In the genomic region with DNA sequence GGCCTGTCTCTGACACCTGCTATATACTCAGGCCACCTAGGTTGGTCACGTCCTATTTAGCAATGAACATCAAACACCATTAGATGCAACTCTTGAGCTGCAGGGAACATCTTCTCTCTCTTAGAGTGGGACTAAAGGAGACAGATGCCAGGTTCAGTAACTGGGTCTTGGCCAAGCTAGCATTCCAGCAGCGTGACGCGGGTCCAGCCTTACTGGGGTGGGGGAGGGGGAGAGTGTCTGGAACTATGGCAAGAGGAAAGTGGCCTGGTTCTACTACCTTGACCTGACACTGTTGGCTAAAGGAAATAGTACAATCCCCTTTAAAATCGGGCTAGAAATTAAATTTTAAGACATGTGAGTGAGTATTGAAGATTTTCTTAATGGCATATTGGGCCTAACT, we compare ENCODE assay signal across 14 mouse cellular contexts. TPM values are rescaled to one million over a fixed set of nuclear protein-coding genes. Genes with fewer than 3 reads are reported as not detected.
DNase-seq lines count a peak whose midpoint lies in the region; ATAC-seq and TF ChIP-seq lines count a peak whose summit lies in the region.
"Had no signal": no experiment of that assay in that cellular context is flagged by ENCODE, and none has a peak within 500 bp of the region (broad histone marks: within the 10 kb centered on the region; RNA-seq: fewer than 3 reads in every experiment).

No protein-coding gene starts in this region.

- no peak for TF ChIP-seq POLR2A in thymus, adult 2 months (IDR thresholded peaks at IDR 0.05; ENCODE audit: control insufficient read depth, extremely low read depth, insufficient read depth, low read length, poor library complexity)

- no peak for ATAC-seq in heart, embryonic 13.5 days (ENCODE audit: extremely low read depth, insufficient number of reproducible peaks, low FRiP score, low TSS enrichment)
- ATAC-seq in heart, embryonic 11.5 days (replicated peaks; ENCODE audit: insufficient number of reproducible peaks, low FRiP score, low TSS enrichment) = no peak
- peak; percentile 44; the same call in 1 of the 2 replicates for ATAC-seq in lung, postnatal 0 days
- no peak; the same call in 1 of the 2 replicates for ATAC-seq in heart, embryonic 16.5 days (replicated peaks; ENCODE audit: extremely low read depth, insufficient read depth, low FRiP score)
- ATAC-seq: forebrain, embryonic 14.5 days; liver, postnatal 0 days had no signal

- no peak for TF ChIP-seq EP300 in lung, postnatal 0 days (IDR thresholded peaks at IDR 0.05)

- H3K36me3 ChIP-seq in heart, embryonic 13.5 days = peaks cover 86% of the 10 kb centered on the region
- peaks cover 22% of the 10 kb centered on the region for H3K36me3 ChIP-seq in heart, embryonic 11.5 days (ENCODE audit: control insufficient read depth, insufficient read depth, low read length)
- peaks cover 15% of the 10 kb centered on the region for H3K36me3 ChIP-seq in lung, postnatal 0 days (ENCODE audit: insufficient read depth, low read length)
- peaks cover 25% of the 10 kb centered on the region for H3K36me3 ChIP-seq in heart, embryonic 16.5 days (ENCODE audit: control insufficient read depth, insufficient read depth)
- peaks cover 40% of the 10 kb centered on the region for H3K36me3 ChIP-seq in thymus, adult 2 months (ENCODE audit: control insufficient read depth, insufficient read depth, low read length)

- H3K9me3 ChIP-seq in heart, embryonic 13.5 days = no peaks in the 10 kb centered on the region
- no peaks in the 10 kb centered on the region for H3K9me3 ChIP-seq in heart, embryonic 11.5 days (replicated peaks; ENCODE audit: control insufficient read depth, low read length)
- no peaks in the 10 kb centered on the region for H3K9me3 ChIP-seq in lung, postnatal 0 days (ENCODE audit: low read length)
- no peaks in the 10 kb centered on the region for H3K9me3 ChIP-seq in heart, embryonic 16.5 days (replicated peaks; ENCODE audit: control insufficient read depth, low read length)
- H3K9me3 ChIP-seq: midbrain, embryonic 12.5 days had no signal

- peak overlapping the region; percentile 75 for H3K27ac ChIP-seq in heart, embryonic 13.5 days (replicated peaks)
- no peak overlapping the region for H3K27ac ChIP-seq in heart, embryonic 11.5 days (ENCODE audit: low read depth, low read length)
- H3K27ac ChIP-seq in lung, postnatal 0 days (ENCODE audit: low read length) = no peak overlapping the region
- peak overlapping the region; percentile 69 for H3K27ac ChIP-seq in heart, embryonic 16.5 days (ENCODE audit: low read length)
- H3K27ac ChIP-seq in thymus, adult 2 months (ENCODE audit: control insufficient read depth, insufficient read depth, low read length) = no peak overlapping the region
- H3K27ac ChIP-seq: midbrain, embryonic 12.5 days had no signal

- no peaks in the 10 kb centered on the region for H3K27me3 ChIP-seq in heart, embryonic 13.5 days (replicated peaks)
- H3K27me3 ChIP-seq in heart, embryonic 11.5 days (ENCODE audit: control insufficient read depth, insufficient read depth, low read length) = no peaks in the 10 kb centered on the region
- no peaks in the 10 kb centered on the region for H3K27me3 ChIP-seq in lung, postnatal 0 days (replicated peaks; ENCODE audit: insufficient read depth, low read length)
- no peaks in the 10 kb centered on the region for H3K27me3 ChIP-seq in heart, embryonic 16.5 days (ENCODE audit: control insufficient read depth, insufficient read depth, low read length)
- no peaks in the 10 kb centered on the region for H3K27me3 ChIP-seq in thymus, adult 2 months (ENCODE audit: control insufficient read depth, insufficient read depth, low read length)
- H3K27me3 ChIP-seq: CH12.LX; midbrain, embryonic 12.5 days had no signal

- peak; percentile 32 for DNase-seq in lung, postnatal 0 days (ENCODE audit: low spot score)
- no peak for DNase-seq in lung, postnatal 4 days
- DNase-seq in thymus, adult 2 months = no peak
- DNase-seq in frontal cortex, postnatal 10 days (ENCODE audit: low spot score in 2 of 2) = no peak
- DNase-seq: cerebellum, adult 18-20 months; kidney, adult 18-20 months; liver, postnatal 0 days; right cerebral cortex, postnatal 4 days had no signal

- no peak for TF ChIP-seq CTCF in lung, postnatal 0 days (IDR thresholded peaks at IDR 0.05)
- TF ChIP-seq CTCF in thymus, adult 2 months (IDR thresholded peaks at IDR 0.05; ENCODE audit: borderline replicate concordance, control insufficient read depth, extremely low read depth, insufficient read depth, low read length, poor library complexity) = no peak

- peaks cover 76% of the 10 kb centered on the region for H3K4me1 ChIP-seq in heart, embryonic 13.5 days
- peaks cover 31% of the 10 kb centered on the region for H3K4me1 ChIP-seq in heart, embryonic 11.5 days (ENCODE audit: control insufficient read depth, insufficient read depth, low read length)
- peaks cover 2% of the 10 kb centered on the region; the same call in 1 of the 2 replicates for H3K4me1 ChIP-seq in lung, postnatal 0 days (ENCODE audit: insufficient read depth, low read depth, low read length)
- peaks cover 45% of the 10 kb centered on the region for H3K4me1 ChIP-seq in heart, embryonic 16.5 days (ENCODE audit: control insufficient read depth, insufficient read depth, low read length)
- H3K4me1 ChIP-seq in thymus, adult 2 months (replicated peaks; ENCODE audit: control insufficient read depth, insufficient read depth, low read length) = no peaks in the 10 kb centered on the region

- no peak overlapping the region for H3K9ac ChIP-seq in heart, embryonic 13.5 days
- no peak overlapping the region for H3K9ac ChIP-seq in heart, embryonic 11.5 days (ENCODE audit: low read depth, low read length)
- no peak overlapping the region for H3K9ac ChIP-seq in lung, postnatal 0 days (replicated peaks; ENCODE audit: low read depth)
- no peak overlapping the region for H3K9ac ChIP-seq in heart, embryonic 16.5 days (ENCODE audit: low read length)
- H3K9ac ChIP-seq: liver, postnatal 0 days; midbrain, embryonic 12.5 days had no signal

- whole genome bisulfite sequencing in heart, embryonic 13.5 days = 43% methylated on average over 5 of the region's 5 CpGs
- WGBS in heart, embryonic 11.5 days (ENCODE audit: insufficient replicate concordance) = 76% methylated on average over 5 of the region's 5 CpGs
- WGBS in lung, postnatal 0 days = 73% methylated on average over 5 of the region's 5 CpGs
- WGBS in heart, embryonic 16.5 days = 50% methylated on average over 5 of the region's 5 CpGs
- 89% methylated on average over 5 of the region's 5 CpGs for WGBS in thymus, adult 2 months

- no peak overlapping the region for H3K4me3 ChIP-seq in heart, embryonic 13.5 days
- H3K4me3 ChIP-seq in heart, embryonic 11.5 days (ENCODE audit: low read depth, low read length) = no peak overlapping the region
- H3K4me3 ChIP-seq in lung, postnatal 0 days (ENCODE audit: low read depth, low read length) = no peak overlapping the region
- no peak overlapping the region for H3K4me3 ChIP-seq in heart, embryonic 16.5 days (ENCODE audit: low read length)
- no peak overlapping the region for H3K4me3 ChIP-seq in thymus, adult 2 months (ENCODE audit: control insufficient read depth, insufficient read depth, low read length)
- H3K4me3 ChIP-seq: midbrain, embryonic 12.5 days had no signal

- H3K4me2 ChIP-seq in heart, embryonic 13.5 days = no peak overlapping the region
- H3K4me2 ChIP-seq in heart, embryonic 11.5 days = no peak overlapping the region
- no peak overlapping the region for H3K4me2 ChIP-seq in lung, postnatal 0 days (replicated peaks; ENCODE audit: low read depth, low read length)
- H3K4me2 ChIP-seq in heart, embryonic 16.5 days (ENCODE audit: low read depth, low read length) = no peak overlapping the region; the same call in 1 of the 2 replicates
- H3K4me2 ChIP-seq: midbrain, embryonic 12.5 days had no signal

RNA-seq across cellular contexts. Expression of gene H2afy, which starts 43.6 kb away (rescaled TPM):
- polyA plus RNA-seq in heart, embryonic 13.5 days (2015; fragmentation: Nextera tagmentation; extraction: Ambion mirVana) = 112 and 124 TPM in 2 replicates
- 154 and 162 TPM in 2 replicates for polyA plus RNA-seq in heart, embryonic 11.5 days (2014; fragmentation: Nextera tagmentation; extraction: Ambion mirVana)
- 126 and 138 TPM in 2 replicates for polyA plus RNA-seq in lung, postnatal 0 days (2015; fragmentation: Nextera tagmentation; extraction: Ambion mirVana)
- polyA plus RNA-seq in heart, embryonic 16.5 days (2015; fragmentation: Nextera tagmentation; extraction: Ambion mirVana) = 114 and 120 TPM in 2 replicates
- 316 and 458 TPM in 2 replicates for polyA plus RNA-seq in thymus, adult 2 months (2012; rRNA removed)

Comparison
In these comparisons a context has a peak if more than half of its experiments do, and no peak if none do; other contexts are left out.
1. H3K27ac ChIP-seq: peak in heart, embryonic 13.5 days (single experiment) and heart, embryonic 16.5 days (single experiment); none in heart, embryonic 11.5 days (single experiment), lung, postnatal 0 days (single experiment) and thymus, adult 2 months (single experiment).